Mouse (Mus musculus) brain, embryonic 14.5 days (tissue): ENCODE data around the gene Rnf39.

Source experiments
- CTCF ChIP-seq: fragments of 200-500 bp; IDR thresholded peaks from 2 replicates; pipeline ENCODE4 v1.5.1; 2012; ENCODE audit warnings: inconsistent platforms, mild to moderate bottlenecking, moderate library complexity, borderline replicate concordance; ENCODE audit not compliant: insufficient read depth, insufficient read length; ENCODE audit errors: extremely low read depth
- POLR2A ChIP-seq: fragments of 200-500 bp; IDR thresholded peaks from 2 replicates; pipeline ENCODE4 v1.6.1; 2012; ENCODE audit warnings: mild to moderate bottlenecking, inconsistent platforms, borderline replicate concordance; ENCODE audit not compliant: poor library complexity, insufficient read depth, insufficient read length, severe bottlenecking; ENCODE audit errors: extremely low read depth

DNA sequence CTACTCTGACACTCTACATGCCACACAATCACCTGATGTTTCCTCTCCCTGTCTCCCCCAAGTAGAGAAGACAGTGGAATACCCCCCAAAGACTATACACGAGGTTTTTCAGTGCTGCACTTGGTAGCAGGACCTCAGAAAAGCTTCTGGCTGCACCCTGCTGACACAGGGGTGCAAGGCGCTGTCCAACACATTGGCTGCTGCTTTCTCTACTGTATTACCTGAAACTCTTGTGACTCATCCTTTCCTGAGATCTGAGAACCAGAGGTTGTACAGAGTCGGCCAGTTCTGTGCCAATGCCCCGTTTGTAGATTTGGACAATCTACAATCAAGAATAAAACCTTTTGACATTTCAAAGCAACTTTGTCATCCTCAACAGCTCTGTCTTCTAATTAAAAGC lies 32.9 kb upstream of the Rnf39 start:
- no peak for TF ChIP-seq CTCF
- no peak for TF ChIP-seq POLR2A
